Mouse (Mus musculus) layer of hippocampus, postnatal 14 days (tissue): Measurements from ENCODE around the gene Oip5. TPM values are rescaled to one million over a fixed set of nuclear protein-coding genes. Genes with fewer than 3 reads are reported as not detected.

Experiments
- DNase-seq, 2 experiments: peaks; one replicate each; pipeline ENCODE4 v3.0.0; 2021 to 2022; ENCODE audit warnings: low spot score in 2 of 2, mixed read lengths in 1 of 2
- total RNA-seq, 2 experiments: library from RNA; stranded (reverse); gene quantifications; 2 replicates each; pipeline ENCODE4 v1.2.3; 2021

The Oip5 gene
- total RNA-seq, 2 experiments from 2014 or later, result 1.5 to 1.6 TPM

- DNase-seq, result no peak
Measured at GRCm38 (mm10) chr2:119591247-119591646, 27.0 kb downstream of the Oip5 start.

- DNase-seq, result no peak
Measured at GRCm38 (mm10) chr2:119587383-119587782, 30.9 kb downstream of the Oip5 start.

GRCm38 (mm10) chr2:119584282-119584681 lies 34.0 kb downstream of the Oip5 start:
- no peak for DNase-seq

GRCm38 (mm10) chr2:119583439-119583838 lies 34.8 kb downstream of the Oip5 start:
- DNase-seq, result no peak

GRCm38 (mm10) chr2:119581571-119581970 lies 36.7 kb downstream of the Oip5 start:
- no peak for DNase-seq

GRCm38 (mm10) chr2:119572471-119572870 lies 45.8 kb downstream of the Oip5 start:
- no peak for DNase-seq

GRCm38 (mm10) chr2:119566182-119566855 lies 52.0 kb downstream of the Oip5 start:
- DNase-seq, result no peak

GRCm38 (mm10) chr2:119565284-119565683 lies 53.0 kb downstream of the Oip5 start:
- DNase-seq, result no peak

GRCm38 (mm10) chr2:119561794-119562193 lies 56.5 kb downstream of the Oip5 start:
- DNase-seq, result no peak

Other genes starting within 250 kb of the Oip5 start
- 10 to 100 TPM; 16.9 to 17.0 TPM for gene Ino80, start 140.8 kb downstream of the Oip5 start, total RNA-seq
- 1 to 10 TPM in 1 of 2 experiments, under 1 TPM in 1; 0.62 to 1.1 TPM for gene Exd1, start 70.8 kb downstream of the Oip5 start, total RNA-seq
- gene Chp1, start 70.8 kb downstream of the Oip5 start, total RNA-seq, result 100 to 1,000 TPM; 151 TPM
- gene Nusap1, start 171 bp downstream of the Oip5 start, total RNA-seq, result 1 to 10 TPM; 1.1 to 1.8 TPM
- gene Ndufaf1, start 44.4 kb upstream of the Oip5 start, total RNA-seq, result 10 to 100 TPM; 29.2 to 30.3 TPM
- gene Rtf1, start 56.6 kb upstream of the Oip5 start, total RNA-seq, result 10 to 100 TPM; 58.0 to 59.9 TPM
- gene Itpka, start 123.9 kb upstream of the Oip5 start, total RNA-seq, result 100 to 1,000 TPM; 186 to 204 TPM
- 10 to 100 TPM in 1 of 2 experiments, 1 to 10 TPM in 1; 6.0 to 10.5 TPM for gene Ltk, start 142.0 kb upstream of the Oip5 start, total RNA-seq
- gene Rpap1, start 169.1 kb upstream of the Oip5 start, total RNA-seq, result 10 to 100 TPM; 18.3 to 18.7 TPM
- 10 to 100 TPM; 61.3 to 62.1 TPM for gene Tyro3, start 179.3 kb upstream of the Oip5 start, total RNA-seq